Mouse (Mus musculus): Measurements from ENCODE around the gene Slit3.

Slit3 gene

GRCm38 (mm10) chr11:35275300-35275699 is 154.3 kb downstream of the Slit3 start:
- no peak for DNase-seq (ENCODE audit: low spot score)

GRCm38 (mm10) chr11:35276001-35276400 is 155.0 kb downstream of the Slit3 start:
- DNase-seq (ENCODE audit: low spot score) = no peak

- DNase-seq (ENCODE audit: low spot score) = no peak
These were observed 157.2 kb downstream of the Slit3 start for GRCm38 (mm10) chr11:35278128-35278769.

- no peak for DNase-seq (ENCODE audit: low spot score)
These were observed 159.8 kb downstream of the Slit3 start for GRCm38 (mm10) chr11:35280826-35281225.

GRCm38 (mm10) chr11:35282001-35282632 is 161.1 kb downstream of the Slit3 start:
- DNase-seq (ENCODE audit: low spot score) = no peak

- DNase-seq (ENCODE audit: low spot score) = no peak
These were observed 162.0 kb downstream of the Slit3 start for GRCm38 (mm10) chr11:35282825-35283571.

- DNase-seq (ENCODE audit: low spot score) = no peak
These were observed 162.7 kb downstream of the Slit3 start for GRCm38 (mm10) chr11:35283767-35284166.

- DNase-seq (ENCODE audit: low spot score) = no peak
These were observed 165.8 kb downstream of the Slit3 start for GRCm38 (mm10) chr11:35286578-35287390.

GRCm38 (mm10) chr11:35288056-35288455 is 167.0 kb downstream of the Slit3 start:
- no peak for DNase-seq (ENCODE audit: low spot score)

- DNase-seq (ENCODE audit: low spot score) = no peak
These were observed 167.8 kb downstream of the Slit3 start for GRCm38 (mm10) chr11:35288761-35289278.

GRCm38 (mm10) chr11:35292228-35292747 is 171.3 kb downstream of the Slit3 start:
- DNase-seq (ENCODE audit: low spot score) = no peak

GRCm38 (mm10) chr11:35293197-35293596 is 172.2 kb downstream of the Slit3 start:
- no peak for DNase-seq (ENCODE audit: low spot score)

GRCm38 (mm10) chr11:35294670-35295069 is 173.6 kb downstream of the Slit3 start:
- no peak for DNase-seq (ENCODE audit: low spot score)

GRCm38 (mm10) chr11:35295162-35295799 is 174.3 kb downstream of the Slit3 start:
- no peak for DNase-seq (ENCODE audit: low spot score)

GRCm38 (mm10) chr11:35296803-35297202 is 175.8 kb downstream of the Slit3 start:
- no peak for DNase-seq (ENCODE audit: low spot score)

- no peak for DNase-seq (ENCODE audit: low spot score)
These were observed 176.3 kb downstream of the Slit3 start for GRCm38 (mm10) chr11:35297319-35297718.

GRCm38 (mm10) chr11:35298526-35298925 is 177.5 kb downstream of the Slit3 start:
- no peak for DNase-seq (ENCODE audit: low spot score)

- DNase-seq (ENCODE audit: low spot score) = no peak
These were observed 178.9 kb downstream of the Slit3 start for GRCm38 (mm10) chr11:35299857-35300375.

GRCm38 (mm10) chr11:35302272-35302671 is 181.2 kb downstream of the Slit3 start:
- DNase-seq (ENCODE audit: low spot score) = no peak

- DNase-seq (ENCODE audit: low spot score) = no peak
These were observed 183.4 kb downstream of the Slit3 start for GRCm38 (mm10) chr11:35304216-35304975.

Measured in c-Kit-positive CD71-positive TER-119-positive erythroid progenitor cells, embryonic 14.5 days (primary cell).